Mouse (Mus musculus): Measurements from ENCODE around the gene Patz1. TPM values are rescaled to one million over a fixed set of nuclear protein-coding genes. Genes with fewer than 3 reads are reported as not detected.
A peak's percentile ranks its signal among the peaks of the same experiment; 100 is the strongest.

Patz1 gene
- total and polyA plus RNA-seq, 2 experiments from 2014 or later: 40.4 to 89.6 TPM

DNA sequence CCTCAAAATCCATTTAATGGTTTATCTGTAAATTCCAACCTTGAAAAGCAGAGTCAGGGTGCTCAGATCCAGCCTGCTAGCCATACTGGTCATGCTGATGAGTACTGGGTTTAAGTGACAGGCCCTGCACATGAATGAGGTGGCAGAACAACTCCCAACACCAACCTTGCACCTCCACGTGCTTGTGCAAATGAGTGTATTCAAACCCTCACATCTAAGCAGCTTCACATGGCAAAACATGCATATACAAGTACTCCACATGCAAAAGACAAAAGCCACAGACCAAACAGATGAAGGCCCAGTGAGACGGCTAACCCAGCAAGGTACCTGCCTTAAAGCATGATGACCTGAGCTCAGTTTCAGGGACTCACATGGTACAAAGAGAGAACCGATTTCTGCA, 2.7 kb upstream of the Patz1 start:
- Histone ChIP-seq H3K9me3 (ENCODE audit: low read length) (no peaks in the 10 kb centered on the region), H3K4me2 (ENCODE audit: low read depth, low read length) (no peak overlapping the region), H3K4me1 (ENCODE audit: insufficient read depth, low read length) (0 out of 2 replicates have a peak, but pooled peaks cover 11% of the 10 kb centered on the region), H3K9ac (replicated peaks; ENCODE audit: low read length) (no peak overlapping the region), H3K27ac (no peak overlapping the region), H3K4me3 (ENCODE audit: low read length) (no peak overlapping the region), H3K36me3 (ENCODE audit: insufficient read depth, low read length) (no peaks in the 10 kb centered on the region), H3K27me3 (ENCODE audit: insufficient read depth, low read length) (no peaks in the 10 kb centered on the region)
- 89% methylated on average over 3 of the region's 3 CpGs for WGBS
- TF ChIP-seq CTCF (IDR thresholded peaks at IDR 0.05; ENCODE audit: low read depth): no peak
- DNase-seq (ENCODE audit: low spot score) (no peak), ATAC-seq (no peak)

DNA sequence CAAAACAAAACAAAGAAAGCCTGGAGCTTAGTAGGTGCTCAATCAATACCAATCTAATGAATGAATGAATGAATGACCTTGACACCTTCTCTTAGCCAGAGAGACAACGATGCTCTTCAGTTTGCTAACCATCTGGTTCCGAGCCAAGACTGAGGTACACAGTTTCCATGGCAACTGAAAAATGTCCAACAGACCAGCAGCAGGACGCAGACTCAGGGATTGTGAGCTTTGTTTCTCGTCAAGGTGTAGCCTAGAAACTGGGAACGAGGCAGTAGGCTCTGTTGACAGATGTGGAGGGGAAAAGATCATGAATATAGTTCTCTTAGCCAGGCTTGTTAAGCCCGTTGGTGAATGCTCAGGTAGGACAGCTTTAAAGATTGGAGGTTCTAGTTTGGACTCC, 1.5 kb upstream of the Patz1 start:
- Histone ChIP-seq H3K27ac (peak overlapping the region; percentile 100; the same call in 1 of the 2 replicates), H3K4me2 (ENCODE audit: low read depth, low read length) (no peak overlapping the region)
- 18% methylated on average over 6 of the region's 6 CpGs for WGBS

DNA sequence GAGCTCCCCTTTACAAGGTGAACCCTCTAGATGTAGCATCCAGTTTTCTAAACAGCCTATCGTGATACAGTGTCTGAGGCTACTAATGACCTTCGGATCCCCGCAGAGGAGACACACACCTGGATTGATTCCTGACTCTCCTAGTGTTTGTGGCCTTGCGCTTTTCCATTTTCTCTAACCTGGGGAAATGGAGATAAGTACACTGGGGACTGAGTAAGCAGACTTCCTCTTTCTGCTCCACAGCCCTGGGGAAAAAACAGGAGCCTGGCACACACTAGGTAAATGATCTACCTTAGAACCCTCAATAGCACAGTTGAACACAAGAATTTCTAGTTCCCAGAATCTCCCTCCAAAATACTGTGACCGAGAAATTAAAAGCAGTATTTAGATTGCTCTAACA, 753 bp upstream of the Patz1 start:
- no peak for TF ChIP-seq CTCF (IDR thresholded peaks at IDR 0.05; ENCODE audit: low read depth)
- Histone ChIP-seq H3K36me3 (ENCODE audit: insufficient read depth, low read length) (no peaks in the 10 kb centered on the region), H3K4me1 (ENCODE audit: insufficient read depth, low read length) (peaks cover 17% of the 10 kb centered on the region; the same call in 1 of the 2 replicates), H3K4me3 (ENCODE audit: low read length) (peak overlapping the region; percentile 74; the same call in 1 of the 2 replicates), H3K9ac (replicated peaks; ENCODE audit: low read length) (0 out of 2 replicates have a peak overlapping the region, but pooled peaks have one; percentile 15), H3K27me3 (ENCODE audit: insufficient read depth, low read length) (no peaks in the 10 kb centered on the region), H3K27ac (peak overlapping the region; percentile 100; the same call in 1 of the 2 replicates), H3K4me2 (ENCODE audit: low read depth, low read length) (peak overlapping the region; percentile 98), H3K9me3 (ENCODE audit: low read length) (no peaks in the 10 kb centered on the region)
- 65% methylated on average over 5 of the region's 5 CpGs for WGBS
- ATAC-seq (no peak), DNase-seq (ENCODE audit: low spot score) (no peak)

More for the DNA sequence above, 1.5 kb upstream of the Patz1 start:
- H3K36me3 ChIP-seq (ENCODE audit: insufficient read depth, low read length): no peaks in the 10 kb centered on the region
- no peaks in the 10 kb centered on the region for H3K9me3 ChIP-seq (ENCODE audit: low read length)
- no peak for TF ChIP-seq CTCF (IDR thresholded peaks at IDR 0.05; ENCODE audit: low read depth)
- H3K27me3 ChIP-seq (ENCODE audit: insufficient read depth, low read length): no peaks in the 10 kb centered on the region
- ATAC-seq: no peak
- 0 out of 2 replicates have a peak, but pooled peaks cover 11% of the 10 kb centered on the region for H3K4me1 ChIP-seq (ENCODE audit: insufficient read depth, low read length)
- H3K4me3 ChIP-seq (ENCODE audit: low read length): no peak overlapping the region
- DNase-seq (ENCODE audit: low spot score): peak; percentile 82
- no peak overlapping the region for H3K9ac ChIP-seq (replicated peaks; ENCODE audit: low read length)

DNA sequence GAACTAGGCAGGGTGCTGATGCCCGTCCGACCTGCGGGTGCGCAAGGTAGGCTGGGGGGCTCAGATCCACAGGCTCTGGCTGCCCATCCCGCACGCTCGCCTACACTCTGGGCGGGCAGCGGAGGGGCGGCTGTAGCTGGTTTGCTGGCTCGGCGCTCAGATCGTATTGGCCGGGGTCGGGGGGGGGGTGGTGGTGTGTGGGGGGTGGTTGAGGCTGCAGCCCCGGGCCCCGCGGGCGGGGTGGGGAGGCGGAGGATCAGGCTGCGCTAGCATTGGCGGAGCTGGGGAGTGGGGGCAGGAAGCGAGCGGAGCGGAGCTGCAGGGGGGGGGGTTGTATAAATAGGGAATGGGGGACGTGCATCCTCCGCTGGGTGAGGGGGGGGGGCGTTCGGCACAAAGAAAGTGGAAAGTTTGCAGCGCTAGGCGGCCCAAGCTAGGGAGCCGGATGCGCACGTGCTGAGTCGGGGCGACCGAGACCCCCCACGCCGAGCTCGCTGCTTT, 678 bp downstream of the Patz1 start:
- Histone ChIP-seq H3K27ac (peak overlapping the region; percentile 100), H3K9ac (replicated peaks; ENCODE audit: low read length) (peak overlapping the region; percentile 94), H3K4me3 (ENCODE audit: low read length) (peak overlapping the region; percentile 74), H3K27me3 (ENCODE audit: insufficient read depth, low read length) (no peaks in the 10 kb centered on the region), H3K4me2 (ENCODE audit: low read depth, low read length) (peak overlapping the region; percentile 98), H3K36me3 (ENCODE audit: insufficient read depth, low read length) (peaks cover 9% of the 10 kb centered on the region), H3K9me3 (ENCODE audit: low read length) (no peaks in the 10 kb centered on the region), H3K4me1 (ENCODE audit: insufficient read depth, low read length) (peaks cover 31% of the 10 kb centered on the region)
- no peak for TF ChIP-seq CTCF (IDR thresholded peaks at IDR 0.05; ENCODE audit: low read depth)
- peak; percentile 90 for ATAC-seq
- WGBS: 4% methylated on average over 36 of the region's 40 CpGs
- DNase-seq (ENCODE audit: low spot score): peak; percentile 95

DNA sequence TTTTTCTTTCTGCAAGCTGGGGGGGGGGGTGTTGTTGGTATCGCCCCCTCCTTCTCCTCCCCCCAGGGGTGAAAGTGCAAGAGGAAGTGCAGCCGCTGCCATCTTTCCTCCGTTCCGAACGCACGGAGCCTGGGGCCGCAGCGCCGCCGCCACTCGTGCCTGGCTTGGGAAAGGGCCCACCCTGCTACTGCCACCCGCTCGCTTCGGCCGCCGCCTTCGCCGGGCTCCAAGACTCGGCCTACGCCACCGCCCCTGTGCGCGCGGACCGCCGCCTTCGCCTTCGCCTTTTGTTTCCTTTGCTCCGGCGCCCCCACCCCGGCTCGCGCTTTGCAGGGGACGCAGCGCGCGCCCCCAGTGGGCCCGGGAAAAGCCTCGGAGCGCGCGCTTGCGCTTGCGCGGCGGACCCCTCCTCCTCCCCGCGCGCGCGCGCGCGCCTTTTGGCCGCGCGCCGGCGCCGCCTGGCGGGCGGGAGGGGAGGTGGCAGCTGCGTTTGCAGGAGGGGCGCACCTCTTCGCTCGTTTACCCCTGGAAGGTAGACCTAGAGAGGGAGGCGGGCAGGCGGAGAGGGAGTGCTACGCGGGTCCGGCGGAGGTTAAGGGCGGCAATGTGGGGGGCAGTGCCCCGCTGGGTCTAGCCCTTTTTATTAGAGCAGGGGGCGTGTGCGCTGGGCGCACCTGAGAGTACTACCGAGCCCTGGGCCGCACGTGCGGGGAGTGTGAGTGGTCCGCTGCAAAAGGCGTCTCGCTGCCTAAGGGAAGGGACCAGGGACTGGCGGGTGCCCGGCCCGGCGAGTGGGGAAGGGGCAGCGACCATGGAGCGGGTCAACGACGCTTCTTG, 1.3 kb downstream of the Patz1 start:
- peak; percentile 57 for TF ChIP-seq CTCF (IDR thresholded peaks at IDR 0.05; ENCODE audit: low read depth)
- H3K9ac ChIP-seq (replicated peaks; ENCODE audit: low read length): peak overlapping the region; percentile 94
- DNase-seq (ENCODE audit: low spot score) (peak; percentile 98), ATAC-seq (peak; percentile 80)
- peak overlapping the region; percentile 74 for H3K4me3 ChIP-seq (ENCODE audit: low read length)
- H3K27ac ChIP-seq: peak overlapping the region; percentile 100
- no peaks in the 10 kb centered on the region for H3K27me3 ChIP-seq (ENCODE audit: insufficient read depth, low read length)
- peak overlapping the region; percentile 98 for H3K4me2 ChIP-seq (ENCODE audit: low read depth, low read length)
- no peaks in the 10 kb centered on the region for H3K9me3 ChIP-seq (ENCODE audit: low read length)
- peaks cover 34% of the 10 kb centered on the region for H3K4me1 ChIP-seq (ENCODE audit: insufficient read depth, low read length)
- under 1% methylated on average over 85 of the region's 92 CpGs for WGBS
- H3K36me3 ChIP-seq (ENCODE audit: insufficient read depth, low read length): peaks cover 14% of the 10 kb centered on the region

DNA sequence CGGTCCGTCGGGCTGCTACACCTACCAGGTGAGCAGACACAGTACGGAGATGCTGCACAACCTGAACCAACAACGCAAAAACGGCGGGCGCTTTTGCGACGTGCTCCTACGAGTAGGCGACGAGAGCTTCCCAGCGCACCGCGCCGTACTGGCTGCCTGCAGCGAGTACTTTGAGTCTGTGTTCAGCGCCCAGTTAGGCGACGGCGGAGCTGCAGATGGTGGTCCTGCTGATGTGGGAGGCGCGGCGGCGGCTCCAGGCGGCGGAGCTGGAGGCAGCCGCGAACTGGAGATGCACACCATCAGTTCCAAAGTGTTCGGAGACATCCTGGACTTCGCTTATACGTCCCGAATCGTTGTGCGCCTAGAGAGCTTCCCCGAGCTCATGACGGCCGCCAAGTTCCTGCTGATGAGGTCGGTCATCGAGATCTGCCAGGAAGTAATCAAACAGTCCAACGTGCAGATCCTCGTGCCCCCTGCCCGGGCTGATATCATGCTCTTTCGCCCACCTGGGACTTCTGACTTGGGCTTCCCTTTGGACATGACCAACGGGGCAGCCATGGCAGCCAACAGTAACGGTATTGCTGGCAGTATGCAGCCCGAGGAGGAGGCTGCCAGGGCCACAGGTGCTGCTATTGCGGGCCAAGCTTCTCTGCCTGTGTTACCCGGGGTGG, 2.1 kb downstream of the Patz1 start:
- no peak for ATAC-seq
- DNase-seq (ENCODE audit: low spot score): peak; percentile 59
- under 1% methylated on average over 50 of the region's 50 CpGs for WGBS
- peak overlapping the region; percentile 100 for H3K27ac ChIP-seq
- H3K36me3 ChIP-seq (ENCODE audit: insufficient read depth, low read length): peaks cover 18% of the 10 kb centered on the region
- H3K4me3 ChIP-seq (ENCODE audit: low read length): peak overlapping the region; percentile 74
- no peaks in the 10 kb centered on the region for H3K27me3 ChIP-seq (ENCODE audit: insufficient read depth, low read length)
- H3K4me1 ChIP-seq (ENCODE audit: insufficient read depth, low read length): peaks cover 34% of the 10 kb centered on the region
- no peak for TF ChIP-seq CTCF (IDR thresholded peaks at IDR 0.05; ENCODE audit: low read depth)
- H3K4me2 ChIP-seq (ENCODE audit: low read depth, low read length): peak overlapping the region; percentile 98
- H3K9ac ChIP-seq (replicated peaks; ENCODE audit: low read length): peak overlapping the region; percentile 94
- no peaks in the 10 kb centered on the region for H3K9me3 ChIP-seq (ENCODE audit: low read length)

Data from hindbrain, postnatal 0 days (tissue).